Mouse (Mus musculus) gastrocnemius, postnatal 14 days (tissue): ENCODE results near the gene Plk2. TPM values are rescaled to one million over a fixed set of nuclear protein-coding genes. Genes with fewer than 3 reads are reported as not detected.
"Not testable (repeated sequence)": the region's sequence is repeated elsewhere in the genome, so short reads cannot be mapped to it uniquely, and the experiment has no call there.

Source experiments
- DNase-seq: peaks from one replicate; pipeline ENCODE4 v3.0.0; 2021; ENCODE audit warnings: mixed read lengths
- intact Hi-C: fragments of 180-260 bp; cut with DNase I; formaldehyde crosslinking; loops from one replicate; pipeline ENCODE4 v1.15.1; 2025; ENCODE audit warnings: low total_unique reads
- long read RNA-seq, 2 experiments: library from polyadenylated mRNA; stranded (forward); transcript quantifications; one replicate each; pipeline ENCODE4 v2.0.0; 2021
- total RNA-seq, 2 experiments: library from RNA; stranded (reverse); gene quantifications; 2 replicates each; pipeline ENCODE4 v1.2.3; 2021

Plk2 gene
- 10 to 100 TPM; 20.6 TPM for total RNA-seq
- long read RNA-seq, experiment 1, transcript Plk2-201 (14 exons, 2,800 nt), result major isoform, 38 of 40 reads
- long read RNA-seq, experiment 1, partial matches to known transcripts, result 0 of 40 reads
- long read RNA-seq, experiment 1, other reads (novel, unspliced or antisense), result 2 of 40 reads
- long read RNA-seq, experiment 2, transcript Plk2-201 (14 exons, 2,800 nt), result major isoform, 34 of 35 reads
- long read RNA-seq, experiment 2, partial matches to known transcripts, result 0 of 35 reads
- long read RNA-seq, experiment 2, other reads (novel, unspliced or antisense), result 1 of 35 reads

DNA sequence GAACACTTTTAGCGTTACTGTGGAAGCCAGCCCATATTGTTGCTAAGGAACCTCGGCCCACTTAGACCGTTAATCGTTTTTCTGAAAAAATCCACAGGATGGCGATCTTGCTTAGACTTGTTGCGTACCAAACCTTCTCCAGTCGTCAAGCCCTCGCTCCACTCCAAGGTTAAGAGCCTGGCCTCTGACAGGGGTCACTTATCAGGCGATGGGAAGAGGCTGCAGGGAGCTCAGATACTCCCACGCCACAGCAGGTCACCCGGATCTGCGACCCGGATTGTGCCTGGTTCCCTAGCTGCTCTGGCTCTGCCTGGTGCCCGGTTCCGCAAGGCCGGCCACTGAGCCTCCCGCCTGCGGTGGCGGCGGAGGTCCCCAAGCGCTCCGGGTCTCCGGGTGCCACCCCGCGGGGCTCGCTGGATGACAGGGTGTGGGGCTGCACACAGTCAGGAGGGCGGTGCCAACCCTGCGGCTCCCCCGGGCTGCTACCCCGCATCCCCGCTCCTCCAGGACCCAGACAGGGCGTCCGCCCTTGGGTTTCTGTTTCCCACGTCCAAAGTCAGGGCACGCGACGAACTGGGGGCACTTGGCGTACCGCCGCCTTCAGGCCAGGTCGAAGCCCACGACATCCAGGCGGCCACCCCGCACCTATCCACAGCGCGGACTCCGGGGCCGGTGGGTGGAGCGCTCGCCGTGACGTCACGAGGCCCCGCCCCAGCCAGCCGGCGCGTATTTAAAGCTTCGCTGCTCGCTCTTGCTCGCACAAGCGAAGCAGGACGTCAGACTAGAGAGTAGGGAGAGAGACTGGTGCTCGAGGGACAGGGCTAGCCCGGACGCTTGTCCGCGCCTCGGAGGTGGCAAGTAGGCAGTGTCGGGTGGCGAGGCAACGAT lies at the start of gene Plk2:
TSS of gene Plk2 (plus strand) at position 756 of the 888 bp plus-strand sequence.
- DNase-seq, result peak; percentile 91
- intact Hi-C loops, result loop anchor here (5.0 kb wide), 1 partner anchor 573 kb away; no protein-coding TSS in a partner anchor

DNA sequence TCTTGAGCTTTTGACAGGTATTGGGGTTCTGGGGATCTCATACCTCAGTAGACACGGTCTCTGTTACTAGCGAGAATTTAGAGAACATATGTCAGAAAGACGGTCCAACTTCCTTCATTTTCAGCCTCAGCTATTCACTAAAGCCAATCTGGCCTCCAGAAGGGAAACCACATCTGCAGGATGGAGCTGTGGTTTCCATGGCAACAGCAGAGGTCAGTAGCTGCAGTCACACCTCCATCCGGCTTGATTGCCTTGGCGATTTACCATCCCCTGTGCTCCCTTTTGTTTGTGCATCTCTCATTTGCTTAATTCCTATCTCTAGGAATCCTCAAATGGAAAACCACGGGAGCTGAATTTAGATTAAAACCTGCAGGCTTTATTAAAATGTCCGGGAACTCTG lies 48.1 kb upstream of the Plk2 start:
- no peak for DNase-seq
- intact Hi-C loops, result no loop called here

DNA sequence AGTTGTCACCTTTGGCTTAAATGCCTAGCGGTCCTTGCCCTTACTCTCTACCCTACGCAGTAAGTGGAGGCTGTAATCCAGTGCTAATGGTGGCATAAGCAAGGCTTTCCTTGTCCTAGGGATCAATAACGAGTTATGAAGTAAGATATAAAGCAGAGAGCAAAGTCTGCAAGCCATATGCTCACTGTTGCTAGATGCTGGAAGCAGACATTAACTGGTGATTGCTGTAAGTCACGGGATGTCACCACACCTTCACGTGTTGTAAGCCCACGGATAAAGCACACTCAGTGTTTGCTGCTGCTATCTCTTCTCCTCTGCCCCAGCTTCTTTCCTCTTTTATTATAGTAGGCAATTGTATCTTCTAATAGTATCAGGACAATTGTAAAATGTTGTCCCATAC lies 43.8 kb upstream of the Plk2 start:
- intact Hi-C loops, result no loop called here
- no peak for DNase-seq

DNA sequence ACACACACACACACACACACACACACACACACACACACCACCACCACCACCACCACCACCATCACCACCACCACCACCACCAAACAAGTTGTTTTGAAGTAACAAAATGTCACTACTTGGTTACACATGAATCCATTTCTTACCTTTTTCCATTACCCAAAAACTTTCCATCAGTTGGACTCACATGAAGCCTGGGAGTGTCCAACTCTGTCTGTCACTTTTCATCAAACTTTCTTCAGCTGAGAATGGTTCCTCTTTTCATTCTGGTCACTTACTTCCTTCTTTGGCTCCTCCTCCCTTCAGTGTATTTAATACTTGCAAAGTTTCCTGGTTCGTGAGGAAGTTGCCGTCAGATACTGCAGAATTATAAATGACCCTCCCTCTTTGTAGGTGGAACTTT lies 37.9 kb upstream of the Plk2 start, which contains the start of gene Gapt:
TSS of gene Gapt (minus strand) at position 259 of the 400 bp plus-strand sequence.
- no peak for DNase-seq
- intact Hi-C loops, result no loop called here

DNA sequence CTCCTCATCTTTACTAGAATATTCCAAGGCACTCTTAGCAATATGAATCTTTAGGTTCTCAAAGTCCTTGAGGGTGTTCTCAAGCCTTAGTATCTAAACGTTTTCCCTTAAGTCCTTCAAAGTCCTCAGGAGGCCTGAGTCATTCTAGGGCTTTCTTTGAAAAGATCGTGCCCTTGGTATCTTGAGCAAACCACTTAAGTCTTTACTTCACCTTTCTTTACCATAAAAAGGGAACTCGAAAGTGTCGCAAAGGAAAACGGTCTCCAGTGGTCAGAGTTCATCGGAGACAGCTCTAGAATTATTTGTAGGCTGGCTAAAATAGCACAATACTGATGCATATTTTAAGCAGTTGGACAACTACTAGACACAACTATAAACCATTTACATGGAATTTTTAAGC lies 31.1 kb upstream of the Plk2 start:
- no peak for DNase-seq
- intact Hi-C loops, result no loop called here

DNA sequence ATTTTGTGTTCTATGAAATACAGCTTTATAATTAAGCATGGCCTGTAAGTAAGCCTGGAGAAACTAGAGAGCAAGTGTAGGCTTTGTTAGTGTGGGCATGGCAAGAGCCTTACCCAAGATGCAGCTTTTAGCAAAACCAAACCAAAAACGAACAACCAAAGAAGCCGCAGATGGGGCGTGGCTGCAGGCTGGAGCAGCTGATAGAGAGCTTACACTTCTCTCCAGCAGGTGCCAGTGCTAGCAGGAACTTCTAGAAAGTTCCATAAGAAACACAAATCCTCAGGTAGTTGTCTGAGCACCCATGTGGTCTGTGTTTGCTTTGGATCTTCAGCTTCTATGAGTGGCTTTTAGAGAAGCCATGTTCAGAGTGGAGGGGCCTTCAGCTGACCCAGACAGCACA lies 28.4 kb upstream of the Plk2 start:
- intact Hi-C loops, result no loop called here
- no peak for DNase-seq

DNA sequence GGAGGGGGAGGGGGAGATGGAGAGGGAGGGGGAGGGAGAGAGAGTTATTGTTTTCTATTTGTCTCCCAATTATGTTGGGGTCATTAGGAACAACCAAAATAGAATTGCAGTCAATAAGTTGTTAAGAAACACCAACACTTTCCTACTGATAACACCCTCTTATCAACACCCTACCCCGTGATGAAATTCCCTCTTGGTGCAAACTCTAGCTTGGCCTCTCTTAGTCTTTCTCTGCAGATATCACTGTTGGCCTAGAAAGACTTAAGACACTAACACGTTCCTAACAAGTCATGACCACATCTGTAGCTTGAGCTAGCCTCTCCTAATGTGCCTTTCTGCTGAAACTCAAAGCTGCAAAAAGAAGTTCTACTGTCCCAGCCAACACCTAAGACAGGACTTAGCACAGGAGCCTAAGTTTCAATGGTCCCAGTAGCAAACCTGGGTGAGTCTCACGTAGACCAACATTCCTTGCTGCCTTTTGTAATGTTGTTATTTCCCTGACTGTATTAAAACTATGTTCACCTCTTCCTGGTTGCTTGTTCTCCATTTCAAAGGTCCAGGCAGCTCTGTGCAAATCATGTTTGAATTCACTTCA lies 26.8 kb upstream of the Plk2 start:
- DNase-seq, result no peak
- intact Hi-C loops, result loop anchor here (2.0 kb wide), 1 partner anchor 305 kb away; no protein-coding TSS in a partner anchor

DNA sequence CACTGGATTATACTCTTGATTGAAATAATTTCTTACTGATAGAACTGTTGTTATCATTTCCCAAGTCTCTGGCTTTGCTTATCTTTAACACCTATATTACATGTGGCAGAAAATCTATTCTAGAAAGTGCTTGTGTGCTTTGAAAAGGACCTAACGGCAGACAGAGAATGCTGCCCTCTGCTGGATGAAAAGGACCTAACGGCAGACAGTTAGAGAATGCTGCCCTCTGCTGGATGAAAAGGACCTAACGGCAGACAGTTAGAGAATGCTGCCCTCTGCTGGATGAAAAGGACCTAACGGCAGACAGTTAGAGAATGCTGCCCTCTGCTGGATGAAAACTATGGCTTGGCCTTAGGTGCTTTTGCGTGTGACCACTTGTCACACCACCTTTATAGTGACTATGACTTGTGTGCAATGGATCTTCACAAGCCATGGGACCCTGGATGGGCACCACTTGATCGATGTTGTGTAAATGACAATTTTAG lies 26.2 kb upstream of the Plk2 start:
- intact Hi-C loops, result loop anchor here (2.0 kb wide), 1 partner anchor 306 kb away; no protein-coding TSS in a partner anchor
- DNase-seq, result not testable (repeated sequence)

DNA sequence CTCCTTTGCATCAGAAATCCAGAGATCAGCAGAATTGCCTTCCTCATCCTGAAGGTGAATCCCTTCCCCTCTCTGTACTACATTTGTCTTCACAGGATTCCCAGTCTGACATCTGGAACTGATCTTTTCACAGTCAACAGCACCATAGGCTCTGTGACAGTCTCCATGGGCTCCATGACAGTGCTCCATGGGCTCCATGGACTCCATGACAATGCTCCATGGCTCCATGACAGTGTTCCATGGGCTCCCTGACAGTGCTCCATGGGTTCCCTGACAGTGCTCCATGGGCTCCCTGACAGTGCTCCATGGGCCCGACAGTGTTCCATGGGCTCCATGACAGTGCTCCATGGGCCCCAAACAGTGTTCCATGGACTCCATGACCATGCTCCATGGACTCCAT lies 25.2 kb upstream of the Plk2 start:
- DNase-seq, result no peak
- intact Hi-C loops, result loop anchor here (2.0 kb wide), 1 partner anchor 307 kb away; no protein-coding TSS in a partner anchor

DNA sequence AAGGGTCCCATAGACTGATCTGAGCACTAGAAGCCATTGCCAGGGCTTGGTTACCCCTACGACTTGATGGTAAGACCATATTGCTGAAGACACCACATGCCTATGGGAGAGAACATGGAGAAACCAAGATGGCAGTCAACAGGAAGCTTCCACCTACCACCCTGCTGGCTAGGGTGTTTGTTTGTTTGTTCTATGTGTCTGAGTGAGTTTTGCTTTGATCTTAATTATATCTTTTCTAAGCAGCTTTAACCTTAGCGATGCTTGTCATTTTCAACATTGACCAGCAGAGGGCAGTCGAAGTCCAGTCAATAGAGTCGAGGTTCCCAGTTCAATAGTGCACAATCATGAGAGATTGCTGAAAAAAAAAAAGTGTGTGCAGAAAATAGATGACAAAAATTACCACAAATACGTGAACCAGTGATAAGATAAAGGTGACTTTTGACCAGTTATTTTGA lies 12.4 kb upstream of the Plk2 start:
- DNase-seq, result no peak

DNA sequence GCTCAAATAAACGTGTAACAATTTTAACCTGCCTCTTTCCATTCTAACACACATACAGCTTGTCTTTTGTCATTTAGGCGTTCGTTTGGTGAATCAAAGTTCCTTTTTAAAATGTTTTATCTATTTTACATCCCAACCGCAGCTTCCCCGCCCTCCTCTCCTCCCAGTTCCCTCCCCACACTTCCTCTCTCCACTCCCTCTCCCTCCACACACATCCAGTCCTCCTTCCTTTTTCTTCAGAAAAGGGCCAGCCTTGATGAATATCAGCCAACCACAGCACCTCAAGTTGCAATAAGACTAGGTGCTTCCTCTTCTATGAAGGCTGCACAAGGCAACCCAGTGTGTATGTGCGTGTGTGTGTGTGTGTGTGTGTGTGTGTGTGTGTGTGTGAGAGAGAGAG lies 10.3 kb upstream of the Plk2 start:
- intact Hi-C loops, result loop anchor here (5.0 kb wide), 1 partner anchor 853 kb away; no protein-coding TSS in a partner anchor
- no peak for DNase-seq

More for the DNA sequence above, 12.4 kb upstream of the Plk2 start:
- intact Hi-C loops, result loop anchor here (2.0 to 5.0 kb wide), 2 partner anchors 855 to 1028 kb away; no protein-coding TSS in a partner anchor

DNA sequence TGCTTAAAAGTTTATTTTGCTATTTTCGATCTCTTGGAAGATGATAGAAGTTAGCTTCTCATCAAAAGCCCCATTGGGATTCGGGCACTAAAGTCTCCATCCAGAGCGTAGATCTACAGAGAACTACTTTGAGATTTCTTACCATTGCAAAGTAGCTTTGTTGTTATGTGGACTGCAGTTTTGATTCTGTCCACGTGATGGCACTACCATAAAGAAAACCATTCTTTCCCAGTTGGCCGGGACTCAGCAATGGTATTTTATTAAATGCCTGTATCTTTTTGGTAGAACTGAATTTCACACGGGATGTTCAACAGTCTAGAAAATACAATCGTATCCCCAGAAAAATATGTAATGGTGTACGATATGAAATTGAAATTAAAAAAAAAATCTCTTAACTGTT lies 2.6 kb upstream of the Plk2 start:
- intact Hi-C loops, result loop anchor here (5.0 kb wide), 1 partner anchor 575 kb away; no protein-coding TSS in a partner anchor
- peak; percentile 40 for DNase-seq

DNA sequence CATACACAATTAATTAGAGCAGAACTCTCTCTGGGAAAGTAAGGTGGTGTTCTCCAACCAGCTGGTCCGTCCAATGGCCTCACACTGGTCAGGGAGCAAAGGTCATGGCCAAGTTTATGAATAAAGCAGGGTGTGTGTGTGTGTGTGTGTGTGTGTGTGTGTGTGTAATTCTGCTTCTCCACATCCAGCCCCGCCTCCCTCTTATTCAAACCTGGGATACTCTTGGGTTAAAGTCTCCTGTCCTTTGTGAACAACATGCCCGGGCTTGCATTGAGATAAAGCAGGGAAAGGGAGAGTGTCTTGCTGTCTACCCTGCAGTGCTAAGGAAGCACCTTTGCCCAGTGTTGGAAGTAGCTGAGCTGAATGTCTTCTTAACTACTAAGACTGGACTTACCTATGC lies 2.2 kb upstream of the Plk2 start:
- intact Hi-C loops, result loop anchor here (5.0 kb wide), 1 partner anchor 575 kb away; no protein-coding TSS in a partner anchor

DNA sequence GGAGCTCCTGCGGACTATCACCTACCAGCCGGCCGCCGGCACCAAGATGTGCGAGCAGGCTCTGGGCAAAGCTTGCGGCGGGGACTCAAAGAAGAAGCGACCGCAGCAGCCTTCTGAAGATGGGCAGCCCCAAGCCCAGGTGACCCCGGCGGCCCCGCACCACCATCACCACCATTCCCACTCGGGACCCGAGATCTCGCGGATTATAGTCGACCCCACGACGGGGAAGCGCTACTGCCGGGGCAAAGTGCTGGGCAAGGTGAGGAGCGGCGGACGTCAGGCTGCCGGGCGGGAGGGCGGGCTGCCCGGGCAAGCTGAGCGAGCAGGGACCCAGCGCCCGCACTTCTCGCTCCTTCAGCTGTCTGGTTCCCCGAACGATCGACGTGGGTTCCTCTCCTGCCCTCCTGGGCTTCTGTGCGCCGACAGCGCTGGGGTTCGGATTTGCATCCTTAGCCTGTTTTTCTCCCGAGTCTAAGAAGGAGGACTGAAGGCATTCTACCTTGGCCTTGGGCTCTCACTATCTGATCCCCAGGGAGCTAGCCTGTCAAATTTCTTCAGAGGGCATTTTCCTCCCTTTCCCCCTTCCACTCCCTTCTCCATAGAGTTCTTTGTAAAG lies 441 bp downstream of the Plk2 start:
- no peak for DNase-seq
- intact Hi-C loops, result no loop called here

More for the DNA sequence above, 2.2 kb upstream of the Plk2 start:
- no peak for DNase-seq

DNA sequence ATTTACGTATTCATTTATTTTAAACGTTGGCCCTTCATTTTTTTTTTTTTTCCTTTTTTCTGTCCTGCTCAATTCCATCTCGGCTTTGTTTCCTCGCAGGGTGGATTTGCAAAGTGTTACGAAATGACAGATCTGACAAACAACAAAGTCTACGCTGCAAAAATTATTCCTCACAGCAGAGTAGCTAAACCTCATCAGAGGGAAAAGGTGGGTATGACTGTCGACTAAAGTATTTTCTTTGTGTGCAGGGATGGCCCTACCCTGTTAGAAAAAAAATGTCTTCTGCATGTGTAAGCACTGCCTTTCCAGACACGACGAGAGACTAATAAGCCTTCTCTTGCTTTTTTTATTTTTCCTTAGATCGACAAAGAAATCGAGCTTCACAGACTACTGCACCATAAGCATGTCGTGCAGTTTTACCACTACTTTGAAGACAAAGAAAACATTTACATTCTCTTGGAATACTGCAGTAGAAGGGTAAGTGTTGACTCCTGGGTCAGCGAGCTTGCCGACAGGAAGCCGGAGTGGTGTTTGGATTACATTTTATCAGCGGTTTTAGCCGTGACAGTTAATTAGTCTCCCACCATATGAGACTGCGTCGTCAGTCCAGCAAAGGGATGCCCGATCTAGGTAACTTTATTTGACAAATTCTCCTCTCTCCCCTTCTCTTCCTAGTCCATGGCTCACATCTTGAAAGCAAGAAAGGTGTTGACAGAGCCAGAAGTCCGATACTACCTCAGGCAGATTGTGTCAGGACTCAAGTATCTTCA lies 1.3 kb downstream of the Plk2 start:
- no peak for DNase-seq
- intact Hi-C loops, result no loop called here

DNA sequence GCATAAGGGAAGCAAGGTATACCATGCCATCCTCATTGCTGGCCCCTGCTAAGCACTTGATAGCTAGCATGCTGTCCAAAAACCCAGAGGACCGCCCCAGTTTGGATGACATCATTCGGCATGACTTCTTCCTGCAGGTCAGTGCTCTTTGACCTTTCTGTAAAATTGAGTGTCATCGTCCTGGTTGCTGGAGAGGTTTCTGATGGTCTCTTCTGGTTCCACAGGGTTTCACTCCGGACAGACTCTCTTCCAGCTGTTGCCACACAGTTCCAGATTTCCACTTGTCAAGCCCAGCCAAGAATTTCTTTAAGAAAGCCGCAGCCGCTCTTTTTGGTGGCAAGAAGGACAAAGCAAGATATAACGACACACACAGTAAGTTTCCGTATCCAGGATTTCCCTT lies 2.9 kb downstream of the Plk2 start:
- no peak for DNase-seq

DNA sequence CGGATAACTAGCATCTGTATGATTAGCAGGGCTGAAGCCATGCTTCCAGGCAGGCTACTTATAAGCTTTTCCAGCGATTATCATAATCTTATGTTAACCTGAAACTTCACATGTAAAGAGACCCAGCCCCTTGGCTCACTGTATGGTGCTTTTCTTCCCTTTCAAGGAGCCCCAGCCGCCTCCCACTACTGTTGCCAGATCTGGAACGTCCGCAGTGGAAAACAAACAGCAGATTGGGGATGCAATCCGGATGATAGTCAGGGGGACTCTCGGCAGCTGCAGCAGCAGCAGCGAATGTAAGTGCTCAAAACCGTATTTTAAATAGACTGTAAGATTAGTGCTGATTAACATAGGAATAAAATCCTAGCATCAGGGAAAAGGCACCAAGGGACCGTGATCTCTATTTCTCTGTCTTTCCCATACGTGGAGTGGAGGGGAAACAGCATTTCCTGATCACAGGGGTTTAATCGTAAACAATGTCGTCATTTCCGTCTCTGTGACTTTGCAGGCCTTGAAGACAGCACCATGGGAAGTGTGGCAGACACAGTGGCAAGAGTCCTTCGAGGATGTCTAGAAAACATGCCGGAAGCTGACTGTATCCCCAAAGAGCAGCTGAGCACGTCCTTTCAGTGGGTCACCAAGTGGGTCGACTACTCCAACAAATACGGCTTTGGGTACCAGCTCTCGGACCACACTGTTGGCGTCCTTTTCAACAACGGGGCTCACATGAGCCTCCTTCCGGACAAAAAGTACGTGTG lies 3.8 kb downstream of the Plk2 start:
- DNase-seq, result no peak
- intact Hi-C loops, result no loop called here

More for the DNA sequence above, 2.9 kb downstream of the Plk2 start:
- intact Hi-C loops, result no loop called here

DNA sequence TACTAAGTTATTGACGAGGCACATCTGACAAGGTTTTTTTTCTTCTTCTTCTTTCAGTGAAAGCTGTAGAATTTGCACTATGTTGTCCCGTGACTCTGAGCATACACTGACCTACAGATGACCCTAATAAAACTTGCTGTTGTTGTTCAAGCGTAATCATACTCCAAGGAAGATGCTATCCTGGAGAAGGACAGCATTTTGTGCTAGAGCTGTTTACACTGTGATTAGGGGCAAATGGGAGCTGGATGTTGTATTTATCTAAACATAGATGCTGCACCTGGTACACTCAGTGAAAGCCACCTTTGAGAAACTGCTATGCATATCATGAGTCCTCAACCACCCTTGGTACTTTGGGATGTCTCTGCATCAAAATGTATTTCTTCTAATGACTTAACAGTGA lies 6.6 kb downstream of the Plk2 start:
- DNase-seq, result no peak
- intact Hi-C loops, result no loop called here
